Mouse (Mus musculus): ENCODE data around the gene Ano2.

The Ano2 gene

DNA sequence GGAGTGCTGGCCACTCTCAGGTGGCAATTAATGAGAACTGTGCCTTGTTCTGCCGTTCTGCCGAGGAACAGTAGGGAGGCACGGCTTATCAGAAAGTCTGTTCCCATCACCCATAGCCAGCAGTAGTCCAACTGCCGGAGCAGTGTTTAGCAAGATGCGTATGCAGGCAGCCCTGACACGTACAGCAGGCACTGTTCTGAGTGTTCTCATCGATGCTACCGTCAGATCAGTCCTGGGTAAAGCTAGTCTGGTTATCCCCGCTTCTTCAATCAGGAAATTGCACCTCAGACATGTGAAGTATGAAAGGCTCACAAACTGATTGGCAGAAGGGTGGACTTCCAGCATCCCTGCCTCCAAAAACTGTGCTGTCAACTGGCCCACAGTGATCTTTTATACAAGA, 224.2 kb downstream of the Ano2 start:
- no peak for DNase-seq (ENCODE audit: low spot score)

DNA sequence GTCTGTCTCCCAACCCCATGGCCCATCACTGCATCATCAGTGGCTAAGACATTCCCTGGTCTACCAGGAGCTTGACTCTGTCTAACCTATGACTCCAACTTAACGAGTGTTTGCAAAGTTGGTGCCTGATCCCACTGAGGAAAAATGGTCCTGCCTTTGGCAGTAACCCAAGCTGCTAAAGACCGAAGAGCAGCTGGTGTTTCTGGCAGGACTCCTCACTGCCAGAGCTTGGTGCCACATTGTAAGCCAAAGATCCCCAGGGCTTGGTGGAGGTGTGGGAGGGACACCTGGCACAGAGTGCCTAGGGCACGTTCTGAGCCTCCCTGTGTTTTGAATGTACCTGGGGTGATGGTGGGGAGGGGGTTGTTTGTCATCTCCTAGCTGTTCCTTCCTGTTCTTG, 232.5 kb downstream of the Ano2 start:
- DNase-seq (ENCODE audit: low spot score), result no peak

DNA sequence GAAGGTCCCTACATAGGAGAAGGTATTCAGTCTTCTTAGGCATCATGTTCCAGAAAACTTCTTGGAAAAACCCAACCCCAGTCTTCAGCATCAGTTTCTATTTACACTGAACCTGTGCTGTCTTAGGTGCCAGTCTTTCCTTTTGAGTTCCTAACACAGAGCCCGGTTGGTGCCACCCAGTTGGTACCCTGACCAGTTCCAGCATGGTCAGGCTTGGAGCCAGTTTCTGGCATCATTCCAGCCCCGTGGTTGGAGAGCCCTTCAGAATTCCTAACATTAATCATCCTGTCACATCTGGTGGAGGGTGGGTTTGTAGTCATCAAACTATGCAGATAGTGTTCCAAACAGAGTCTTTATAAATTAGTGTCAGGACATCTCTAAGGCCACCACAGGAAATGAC, 234.8 kb downstream of the Ano2 start:
- DNase-seq (ENCODE audit: low spot score), result no peak

DNA sequence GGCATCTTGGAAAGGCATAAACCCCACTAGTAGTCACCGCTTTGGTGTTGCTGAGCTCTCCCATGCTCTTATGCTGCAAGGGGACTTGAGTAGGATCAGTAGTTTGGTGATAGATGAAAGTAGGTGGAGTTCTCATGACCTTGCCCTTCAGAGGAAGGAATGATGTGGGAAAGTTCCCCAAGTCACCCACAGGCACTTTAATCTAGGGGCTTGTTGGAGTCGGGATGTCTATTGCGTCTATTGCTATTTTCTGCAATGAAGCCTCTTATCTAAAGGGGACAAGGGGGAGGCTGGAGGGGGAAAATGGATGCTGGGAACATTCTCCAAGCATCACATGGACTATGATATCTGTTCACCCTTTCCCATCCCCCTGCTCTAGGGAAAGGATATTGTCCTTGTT, 235.6 kb downstream of the Ano2 start:
- DNase-seq (ENCODE audit: low spot score), result no peak

DNA sequence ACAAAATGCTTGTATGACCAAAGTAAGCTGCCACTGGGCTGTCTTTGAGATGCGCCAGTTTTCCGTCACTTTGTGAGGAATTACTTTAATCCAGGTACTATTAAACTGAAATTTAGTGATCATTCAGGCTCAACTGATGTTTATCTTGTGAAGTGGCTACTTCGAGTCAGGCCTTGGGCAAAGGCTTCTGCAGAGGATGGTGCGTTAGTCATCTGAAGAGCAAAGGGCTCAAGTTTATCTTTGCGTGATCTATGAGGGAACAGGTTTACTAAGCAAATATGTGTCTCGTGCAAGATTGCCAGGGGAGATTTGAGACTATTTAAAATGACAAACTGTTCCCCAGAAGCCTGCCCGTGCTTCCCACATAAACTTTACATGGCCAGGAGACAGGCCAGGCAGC, 241.7 kb downstream of the Ano2 start:
- DNase-seq (ENCODE audit: low spot score), result no peak

DNA sequence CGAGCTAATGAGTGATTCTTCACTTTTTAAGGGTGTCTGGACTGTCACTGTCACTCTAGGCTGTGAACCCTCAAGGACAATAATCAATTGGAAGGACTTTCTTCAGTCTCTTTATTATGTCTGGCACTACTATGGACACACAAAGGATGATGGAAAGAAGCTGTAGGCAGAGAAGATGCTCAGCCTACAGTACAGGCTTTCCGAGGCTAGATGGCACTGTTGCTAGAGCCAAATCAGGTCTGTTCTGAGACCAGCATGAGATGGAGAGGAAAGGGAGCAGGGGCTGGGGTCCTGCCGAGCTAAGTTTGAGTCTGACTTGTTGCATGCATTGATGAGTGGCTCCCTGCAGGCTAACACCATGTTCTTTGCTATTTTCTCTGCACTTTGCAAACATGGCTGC, 264.7 kb downstream of the Ano2 start:
- DNase-seq (ENCODE audit: low spot score), result no peak

DNA sequence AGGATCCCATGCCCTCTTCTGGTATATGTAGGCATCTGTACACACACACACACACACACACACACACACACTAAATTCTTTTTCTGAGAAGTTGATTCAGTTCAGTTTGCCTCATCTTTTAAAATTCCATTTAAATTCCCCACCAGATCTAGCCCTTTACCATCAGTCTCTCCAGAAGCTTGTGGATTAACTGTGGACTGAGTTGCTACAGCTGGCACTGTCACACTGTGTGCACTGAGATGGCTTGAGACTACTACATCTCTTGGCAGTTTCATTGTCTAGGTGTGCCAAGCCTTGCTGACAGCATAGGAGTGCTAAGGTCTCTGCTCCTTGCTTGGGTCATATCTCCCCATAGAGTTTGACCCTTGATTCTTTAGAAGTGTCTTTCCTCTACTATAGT, 283.3 kb downstream of the Ano2 start:
- DNase-seq (ENCODE audit: low spot score), result no peak

DNA sequence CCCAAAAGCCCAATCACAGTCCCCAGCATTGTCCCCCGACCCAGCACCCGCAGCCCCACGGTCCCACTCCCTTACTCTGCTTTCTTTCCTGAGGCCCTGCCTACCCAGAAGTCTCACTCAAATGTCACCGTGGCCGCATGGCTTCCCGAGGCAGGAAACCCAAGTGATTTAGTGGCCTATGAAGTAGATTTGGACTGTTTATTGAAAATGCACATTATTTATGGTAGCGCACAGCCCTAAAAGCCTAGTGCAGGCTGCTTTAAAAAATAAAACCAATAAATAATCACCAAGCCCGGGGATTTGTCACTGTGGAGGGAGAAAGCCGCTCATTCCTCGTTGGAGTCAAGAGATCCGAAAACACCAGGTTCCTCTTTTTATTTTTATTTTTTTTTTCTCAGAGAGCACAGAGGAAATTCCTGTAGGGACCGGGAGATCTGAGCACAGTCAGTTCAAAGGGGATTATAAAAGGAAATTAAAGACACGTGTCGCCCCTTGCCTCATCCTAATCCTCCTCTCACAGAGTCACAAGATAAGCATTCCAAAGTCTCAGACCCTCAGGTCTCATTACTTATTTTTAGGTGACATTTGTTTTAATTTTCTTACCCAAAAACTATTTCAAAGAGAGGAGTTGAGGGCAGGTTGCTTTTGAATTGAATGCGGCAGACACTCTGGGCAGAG, 285.7 kb downstream of the Ano2 start:
- DNase-seq (ENCODE audit: low spot score), result no peak

DNA sequence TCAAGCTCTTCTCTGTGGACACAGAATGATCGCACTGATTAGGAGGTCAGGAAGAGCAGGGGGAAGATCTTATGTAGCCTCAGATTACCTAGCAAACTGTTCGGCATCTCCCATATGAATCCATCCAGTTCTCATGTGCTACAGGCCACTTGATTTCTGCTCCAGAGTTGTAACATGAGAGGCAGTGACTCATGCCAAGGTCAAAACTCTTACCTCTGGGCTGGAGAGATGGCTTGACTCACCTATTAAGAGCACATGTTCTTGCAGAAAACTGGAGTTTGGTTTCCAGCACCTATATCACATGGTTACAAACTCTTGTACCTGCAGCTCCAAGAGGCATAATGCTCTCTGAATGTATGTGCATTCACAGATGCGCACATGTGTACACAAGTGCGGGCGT, 289.4 kb downstream of the Ano2 start:
- DNase-seq (ENCODE audit: low spot score), result no peak

DNA sequence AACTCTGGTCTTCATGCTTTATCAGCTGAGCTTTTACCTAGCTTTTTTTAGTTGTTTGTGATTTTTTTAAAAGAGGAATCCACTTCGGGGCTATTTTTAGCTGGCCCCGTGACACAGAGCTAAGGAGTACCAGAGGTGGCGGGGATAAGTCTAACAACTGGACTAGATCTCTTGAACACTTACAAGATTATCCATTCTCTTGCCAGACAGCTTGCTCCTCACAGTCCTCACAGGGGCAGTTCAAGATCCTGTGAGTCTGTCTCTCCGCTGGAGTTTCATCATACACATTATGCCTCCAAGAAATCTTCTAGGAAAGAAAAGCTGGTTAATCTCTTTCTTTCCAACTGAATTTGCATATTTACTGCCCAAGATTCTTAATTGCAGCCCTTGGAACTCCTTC, 293.8 kb downstream of the Ano2 start:
- DNase-seq (ENCODE audit: low spot score), result no peak

DNA sequence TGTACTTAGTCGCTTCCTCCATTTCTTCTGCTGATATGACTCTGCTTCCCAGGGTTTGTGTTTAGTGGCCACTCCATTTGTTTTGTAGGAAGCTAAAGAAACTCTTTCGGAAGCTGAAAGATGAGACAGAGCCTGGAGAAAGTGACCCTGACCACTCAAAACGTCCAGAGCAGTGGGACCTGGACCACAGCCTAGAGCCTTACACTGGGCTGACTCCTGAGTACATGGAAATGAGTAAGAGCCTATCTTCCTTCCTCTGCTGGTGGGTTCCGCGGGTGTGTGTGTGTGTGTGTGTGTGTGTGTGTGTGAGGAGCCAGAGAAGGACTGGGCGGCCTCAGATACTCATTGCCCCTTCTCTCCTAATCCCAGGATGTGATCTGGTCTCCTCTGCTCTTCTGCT, 302.5 kb downstream of the Ano2 start:
- DNase-seq (ENCODE audit: low spot score), result no peak

DNA sequence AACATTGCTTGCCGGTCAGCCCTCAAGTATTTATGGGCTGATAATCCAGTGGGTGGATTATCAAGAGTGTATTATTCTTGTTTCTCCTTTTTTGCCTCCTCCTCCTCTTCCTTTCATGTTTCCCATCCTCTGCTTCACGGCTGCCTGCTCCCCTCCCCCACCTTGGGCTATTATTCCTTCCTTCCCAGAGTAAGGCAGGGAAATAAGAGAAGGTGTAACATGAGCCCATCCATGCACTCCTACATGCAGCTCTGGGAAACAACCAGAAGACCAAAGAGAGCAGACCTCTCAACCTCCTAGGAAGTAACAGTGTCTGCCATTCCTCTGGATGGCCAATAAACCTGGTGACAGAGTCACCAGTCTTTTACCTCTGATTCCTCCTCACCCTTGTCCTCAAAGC, 311.6 kb downstream of the Ano2 start:
- no peak for DNase-seq (ENCODE audit: low spot score)

DNA sequence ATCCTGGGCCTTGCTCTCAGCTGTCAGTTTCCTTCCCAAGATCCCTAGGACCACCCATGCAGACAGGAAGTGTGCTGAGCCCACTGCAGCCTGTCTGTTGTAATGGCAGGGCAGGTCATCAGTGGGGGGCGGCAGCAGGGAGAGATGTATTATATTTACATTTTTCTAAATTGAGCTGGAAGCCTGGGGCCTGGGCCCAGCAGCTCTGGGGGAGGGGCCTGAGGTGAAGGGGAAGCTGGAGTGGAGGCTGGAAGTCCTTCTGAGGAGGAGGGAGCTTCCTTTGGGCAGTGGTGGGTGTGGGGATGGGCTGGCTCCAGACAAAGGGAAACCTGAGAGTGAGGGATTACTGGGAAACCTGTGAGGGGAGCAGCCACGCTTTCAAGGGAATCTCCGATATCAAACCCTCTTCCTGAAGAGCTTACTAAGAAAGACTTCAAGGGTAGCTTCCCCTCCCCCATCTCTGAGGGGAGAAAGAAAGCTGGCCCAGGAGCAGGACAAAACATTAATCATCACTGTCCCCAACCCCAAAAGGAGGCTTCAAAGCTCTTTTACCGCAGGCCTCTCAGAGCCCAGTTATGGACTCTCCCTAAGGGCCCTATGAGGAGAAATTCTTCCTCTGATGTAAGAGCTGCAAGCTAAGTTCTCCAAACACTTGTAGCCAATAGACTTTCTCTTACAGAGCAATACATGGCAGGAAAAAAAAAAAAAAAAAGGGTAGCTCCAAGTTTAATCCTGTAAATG, 313.0 kb downstream of the Ano2 start:
- no peak for DNase-seq (ENCODE audit: low spot score)

DNA sequence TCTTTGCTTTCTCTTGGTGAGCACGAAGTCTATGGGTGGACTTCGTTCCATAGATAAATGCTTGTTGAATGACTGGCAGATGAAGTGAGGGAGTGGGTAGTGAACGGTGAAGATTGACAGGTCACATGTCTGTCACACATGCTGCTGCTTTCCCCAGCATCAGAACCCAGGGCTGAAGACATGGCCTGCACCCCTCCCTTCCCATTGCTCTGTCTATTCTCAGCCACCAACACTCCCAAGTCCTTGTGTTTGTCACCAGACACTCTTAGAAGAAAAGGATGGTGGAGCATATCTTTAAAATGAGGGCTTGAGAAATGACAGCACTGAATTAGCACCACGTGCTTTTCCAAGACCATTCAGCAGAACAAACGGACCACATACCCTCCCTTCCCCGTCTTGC, 316.4 kb downstream of the Ano2 start:
- DNase-seq (ENCODE audit: low spot score), result no peak

DNA sequence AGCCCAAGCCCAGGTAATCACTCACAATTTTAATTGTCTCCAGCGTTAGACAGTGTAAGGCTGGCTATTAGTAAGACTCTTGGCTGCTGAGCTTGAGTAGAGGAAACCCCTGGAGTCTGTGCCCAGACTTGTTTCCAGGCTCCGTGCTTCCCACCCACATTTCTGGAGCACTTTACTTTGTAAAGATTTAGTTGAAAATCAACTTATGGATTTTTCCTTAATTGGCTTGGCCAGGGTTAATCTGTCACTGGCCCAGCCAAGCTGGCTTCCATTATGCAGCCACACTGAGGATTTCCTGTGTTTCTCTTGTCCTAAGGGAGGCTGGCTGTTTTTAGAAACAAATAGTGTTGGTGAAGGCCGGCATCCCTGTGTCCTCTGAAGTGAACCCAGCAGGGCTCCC, 318.9 kb downstream of the Ano2 start:
- DNase-seq (ENCODE audit: low spot score), result no peak

DNA sequence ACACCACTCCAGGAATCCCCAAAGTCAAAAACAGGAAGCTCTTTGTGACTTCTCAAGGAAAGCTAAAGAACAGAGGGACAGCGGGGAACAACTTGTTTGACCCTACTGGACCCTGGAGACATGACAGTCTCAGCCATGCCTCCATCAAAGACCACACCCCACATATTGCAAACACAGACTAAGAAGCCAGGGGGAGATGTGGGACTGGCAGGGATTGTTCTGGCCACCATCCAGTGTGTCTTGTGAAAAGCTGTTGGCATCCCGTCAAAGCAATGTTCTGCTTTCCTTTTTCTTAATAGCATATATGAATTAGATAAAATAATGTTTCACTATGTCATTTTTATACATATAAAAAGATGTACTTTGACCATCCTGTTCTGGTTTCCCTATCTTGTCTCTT, 326.8 kb downstream of the Ano2 start:
- no peak for DNase-seq (ENCODE audit: low spot score)

DNA sequence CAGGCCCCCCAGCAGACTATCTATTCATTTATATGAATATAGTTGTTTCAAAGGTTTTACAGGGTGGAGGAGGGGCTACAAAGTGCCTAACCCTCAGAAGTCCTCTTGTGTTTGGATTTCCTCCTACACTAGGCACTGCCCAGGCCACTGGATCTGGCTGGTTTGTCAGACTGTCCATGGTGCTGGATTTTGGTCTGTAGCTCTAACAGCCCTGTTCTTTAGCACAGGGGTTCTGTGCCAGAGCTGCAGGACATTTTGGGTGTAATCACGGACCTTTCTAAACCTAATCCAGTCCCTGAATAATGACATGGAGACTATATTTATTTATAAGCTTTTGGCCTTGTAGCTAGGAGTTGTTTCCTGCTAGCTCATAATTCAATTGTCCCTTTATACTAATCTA, 328.2 kb downstream of the Ano2 start:
- no peak for DNase-seq (ENCODE audit: low spot score)

DNA sequence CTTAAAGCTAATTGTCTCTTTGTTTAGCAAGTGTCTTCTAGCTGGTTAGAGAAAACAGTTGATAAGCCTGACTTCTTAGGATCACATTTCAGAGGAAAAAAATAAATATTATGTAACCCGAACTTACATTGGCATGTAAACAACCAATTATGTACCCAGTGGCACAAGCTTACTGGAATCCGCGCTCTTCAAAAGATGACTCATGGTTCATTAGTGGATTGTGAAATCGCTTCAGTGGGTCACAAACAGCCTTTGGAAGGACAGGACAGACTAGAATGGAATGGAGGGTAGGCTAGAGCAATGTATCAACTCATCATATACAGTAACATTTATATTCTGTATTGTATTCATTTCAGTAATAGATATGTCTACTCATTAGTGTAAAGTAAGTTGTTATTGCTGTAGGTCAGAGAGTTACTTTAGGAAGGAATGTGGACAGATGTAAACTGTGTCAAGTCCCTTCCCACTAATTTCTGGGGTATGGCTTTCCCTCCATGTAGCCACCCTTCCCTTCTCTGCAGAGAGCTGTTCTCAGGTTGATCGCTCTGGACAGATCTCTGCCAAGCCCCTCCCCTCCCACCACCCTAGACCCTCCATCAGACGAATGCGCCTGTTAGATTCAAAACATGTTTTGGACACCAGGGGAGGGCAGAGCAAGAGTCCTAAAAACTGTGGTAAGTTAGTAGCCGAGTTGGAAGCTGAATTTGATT, 343.6 kb downstream of the Ano2 start:
- DNase-seq (ENCODE audit: low spot score), result no peak

DNA sequence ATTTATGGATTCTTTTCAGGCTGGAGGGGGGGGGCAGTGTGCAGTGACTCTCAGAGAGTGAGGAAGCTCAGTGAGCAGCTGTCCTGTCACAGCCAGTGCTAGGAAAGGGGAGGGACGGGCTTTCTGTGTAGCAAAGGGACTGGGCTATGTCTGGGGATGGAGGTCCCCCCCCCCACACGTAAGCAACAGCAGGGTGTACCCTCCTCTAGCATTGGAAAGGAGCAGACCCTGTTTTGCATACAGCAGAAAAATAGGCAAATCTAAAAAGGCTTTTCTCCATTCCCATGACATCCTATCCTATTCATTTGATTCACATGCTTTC, 344.1 kb downstream of the Ano2 start:
- DNase-seq (ENCODE audit: low spot score), result no peak

DNA sequence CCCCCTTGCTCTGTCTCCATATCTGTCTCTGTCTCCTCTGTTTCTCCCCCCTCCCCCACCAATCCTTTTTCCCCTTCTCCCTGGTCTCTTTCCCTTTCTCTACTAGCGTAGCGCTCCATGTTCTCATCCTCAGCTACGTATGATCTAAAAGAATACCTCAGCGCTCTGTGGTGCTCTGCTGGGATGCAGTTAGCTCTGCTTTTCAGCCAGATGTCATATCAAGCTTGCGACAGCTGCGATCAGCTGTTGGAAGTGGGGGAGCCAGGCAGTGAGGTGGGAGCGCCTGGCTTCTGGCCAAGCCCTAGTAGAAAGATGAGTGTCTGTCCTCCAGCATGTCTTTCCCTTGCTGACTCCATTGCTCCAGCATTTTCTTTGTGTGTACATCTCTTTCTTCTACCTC, 344.5 kb downstream of the Ano2 start:
- DNase-seq (ENCODE audit: low spot score), result no peak

DNA sequence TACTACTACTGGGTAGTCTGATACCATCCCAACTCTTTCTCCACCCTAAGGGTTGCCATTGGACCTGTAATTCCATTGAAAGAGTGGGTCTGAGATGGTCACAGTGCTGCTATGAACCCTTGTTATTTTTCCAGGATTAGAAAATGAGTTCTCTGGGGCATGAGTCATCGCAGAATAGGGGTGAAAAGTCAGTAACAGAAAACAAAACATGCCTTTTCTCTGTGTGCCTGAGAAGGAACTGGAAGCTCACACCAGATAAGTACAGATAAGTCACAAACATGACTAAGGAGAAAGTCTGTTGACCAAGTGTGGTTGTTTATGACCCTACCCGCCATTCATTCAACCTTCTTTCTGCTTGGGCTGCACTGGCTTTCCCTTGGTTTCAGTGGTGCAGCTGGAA, 345.4 kb downstream of the Ano2 start:
- DNase-seq (ENCODE audit: low spot score), result no peak

DNA sequence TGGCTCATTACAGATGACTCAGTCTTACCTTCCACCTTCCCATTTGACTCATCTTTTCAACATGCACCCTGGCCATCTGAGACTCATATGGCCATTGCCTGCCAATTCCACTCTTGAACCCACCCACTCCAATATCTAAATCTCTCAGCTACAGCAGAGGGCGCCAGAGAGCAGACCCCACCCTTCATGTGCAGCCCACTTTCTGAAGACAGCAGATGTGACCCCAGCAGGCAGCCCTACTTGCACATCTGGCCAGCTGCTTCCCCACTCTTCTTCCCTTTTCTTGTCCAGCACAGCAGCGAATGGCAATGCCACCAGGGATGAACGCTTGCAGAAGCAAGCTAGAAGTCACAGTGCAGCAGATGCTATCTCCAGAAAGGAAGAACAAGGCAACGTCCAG, 355.7 kb downstream of the Ano2 start:
- no peak for DNase-seq (ENCODE audit: low spot score)

DNA sequence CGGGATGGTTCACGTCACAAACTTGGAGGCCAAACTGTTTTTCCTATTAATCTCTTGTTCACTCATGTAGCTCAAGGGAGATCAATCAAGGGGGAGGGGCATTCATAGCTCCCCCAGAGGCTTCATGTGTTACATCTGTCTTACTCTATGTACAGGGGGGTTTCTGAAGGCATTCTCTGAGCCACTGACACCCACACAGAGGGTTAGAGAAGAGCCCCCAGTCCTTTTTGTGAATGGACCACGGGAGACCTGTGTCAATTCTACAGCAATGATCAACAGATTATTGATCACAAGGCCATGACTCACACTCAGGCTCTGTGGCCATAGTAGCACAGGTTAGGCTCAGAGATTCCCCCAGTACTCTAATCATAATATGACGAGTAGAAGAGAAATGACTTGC, 358.0 kb downstream of the Ano2 start:
- no peak for DNase-seq (ENCODE audit: low spot score)

DNA sequence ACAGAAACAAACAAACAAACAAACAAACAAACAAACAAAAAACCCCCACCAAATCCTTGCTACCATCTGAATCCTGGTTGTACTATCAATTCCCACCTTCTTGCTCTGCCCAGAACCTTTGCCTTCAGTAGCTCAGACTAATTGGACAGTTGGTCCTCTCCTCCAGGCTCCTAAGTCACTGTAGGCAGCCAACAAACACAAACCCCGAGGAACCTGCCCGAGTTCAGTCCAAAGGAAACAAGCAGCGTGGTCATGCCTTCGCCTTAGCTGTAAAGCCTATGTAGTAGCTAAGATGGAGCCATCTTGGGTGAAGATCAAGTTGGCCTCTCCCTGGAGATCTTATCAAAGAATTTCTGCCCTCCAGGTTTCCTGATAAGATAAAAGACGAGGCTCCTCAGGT, 362.9 kb downstream of the Ano2 start:
- no peak for DNase-seq (ENCODE audit: low spot score)

Data from spleen, adult 12 weeks (tissue).